16 mouse cellular contexts compared by ENCODE assay signal in the genomic region with DNA sequence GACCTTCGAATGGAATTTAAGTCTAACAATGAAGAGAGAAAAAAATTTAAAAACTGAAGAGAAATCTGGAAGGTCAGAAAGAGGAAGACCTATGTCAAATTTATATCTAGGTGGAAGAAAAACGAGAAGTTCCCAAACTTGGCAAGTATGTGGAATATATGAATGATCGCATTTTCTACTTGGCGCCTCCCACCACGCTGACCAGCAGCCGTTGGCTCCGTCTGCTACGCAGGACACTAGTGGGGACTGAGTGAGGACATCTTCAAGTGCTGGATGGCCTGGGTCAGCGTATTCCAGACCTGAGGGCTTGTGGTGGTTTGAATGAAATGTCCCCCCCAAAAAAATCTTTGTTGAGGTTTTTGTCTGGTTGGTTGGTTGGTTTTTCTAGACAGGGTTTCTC.
"Had no signal": no experiment of that assay in that cellular context is flagged by ENCODE, and none has a peak within 500 bp of the region (broad histone marks: within the 10 kb centered on the region; RNA-seq: fewer than 3 reads in every experiment).

No protein-coding gene starts in this region.

- ATAC-seq: hindbrain, embryonic 16.5 days; inflammation-experienced regulatory T-cells, adult 6 months; intestine, embryonic 15.5 days; intestine, postnatal 0 days had no signal

- DNase-seq: gastrocnemius, postnatal 14 days; gastrocnemius, postnatal 36 days; heart, postnatal 10 days; heart, postnatal 4 days; kidney, adult 18-20 months; kidney, adult 8-10 months; kidney, postnatal 10 days; kidney, postnatal 36 days; layer of hippocampus, adult 9-11 months; layer of hippocampus, postnatal 36 days; left cerebral cortex, postnatal 4 days; liver, embryonic 13.5 days had no signal
